Mouse (Mus musculus) lung, postnatal 0 days (tissue): ENCODE data around the gene Sipa1l1.

ENCODE experiments used
- CTCF ChIP-seq: IDR thresholded peaks from 2 replicates; pipeline ENCODE4 v1.5.1; 2016; ENCODE audit warnings: antibody characterized with exemption, mild to moderate bottlenecking
- EP300 ChIP-seq: IDR thresholded peaks from 2 replicates; pipeline ENCODE4 v1.6.1; 2016; ENCODE audit warnings: antibody characterized with exemption, mild to moderate bottlenecking, control low read depth

DNA sequence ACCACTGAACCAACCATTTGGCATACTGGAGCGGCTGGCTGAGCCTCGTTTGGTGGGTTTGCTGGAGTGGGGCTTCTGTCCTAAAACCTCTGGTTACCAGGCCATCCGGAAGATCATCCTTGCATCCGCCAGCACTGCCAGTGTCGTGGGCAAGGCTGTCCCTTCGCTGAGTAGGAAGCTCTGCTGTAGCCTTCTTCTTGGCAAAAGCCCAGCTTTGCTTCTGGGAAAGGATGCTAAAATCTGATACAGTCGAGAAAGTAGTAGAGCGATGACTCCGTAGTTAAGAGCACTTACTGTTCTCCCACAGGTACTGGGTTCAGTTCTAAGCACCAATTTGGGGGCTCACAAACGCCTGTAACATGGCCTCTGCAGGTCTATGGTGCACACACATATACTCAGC, 47.2 kb upstream of the Sipa1l1 start:
- TF ChIP-seq CTCF: no peak
- no peak for TF ChIP-seq EP300
